Mouse (Mus musculus): ENCODE data around the gene Dffb. TPM values are rescaled to one million over a fixed set of nuclear protein-coding genes. Genes with fewer than 3 reads are reported as not detected.

The Dffb gene
- total RNA-seq (2023) = 19.2 to 36.3 TPM (median 23.8 TPM) in 4 replicates

GRCm38 (mm10) chr4:153974431-153975291, at the start of gene Dffb, which contains the start of gene Cep104:
Gene Dffb (minus strand): TSS chr4:153975126.
Gene Cep104 (plus strand): TSS chr4:153975194.

DNA sequence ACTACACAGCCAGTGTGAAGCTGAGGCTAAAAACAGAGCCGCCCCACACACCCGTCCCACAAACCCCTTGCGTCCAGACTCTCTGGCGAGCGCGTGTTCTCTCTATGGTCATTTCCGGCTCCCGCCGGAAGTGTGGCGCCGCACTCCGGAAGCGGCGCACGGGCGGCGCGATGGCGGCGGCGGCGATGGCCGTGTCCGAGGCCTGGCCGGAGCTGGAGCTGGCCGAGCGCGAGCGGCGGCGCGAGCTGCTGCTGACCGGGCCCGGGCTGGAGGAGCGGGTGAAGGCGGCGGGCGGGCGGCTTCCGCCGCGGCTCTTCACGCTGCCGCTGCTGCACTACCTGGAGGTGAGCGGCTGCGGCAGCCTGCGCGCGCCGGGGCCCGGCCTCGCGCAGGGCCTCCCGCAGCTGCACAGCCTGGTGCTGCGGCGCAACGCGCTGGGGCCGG, 36.7 kb upstream of the Dffb start, which contains the start of gene Lrrc47:
Gene Lrrc47, plus strand, starts transcription at position 86 of the 444 bp plus-strand sequence.

GRCm38 (mm10) chr4:153956569-153957405, 18.1 kb downstream of the Dffb start, which contains the start of gene A430005L14Rik:
Gene A430005L14Rik (plus strand): TSS chr4:153957237.

Other genes starting within 250 kb of the Dffb start
- gene A430005L14Rik, start 17.9 kb downstream of the Dffb start, total RNA-seq (2023) = 12.7 to 25.2 TPM (median 20.2 TPM) in 4 replicates
- gene Cep104, start 68 bp upstream of the Dffb start, total RNA-seq (2023) = 19.0 to 29.5 TPM (median 25.7 TPM) in 4 replicates
- 67.6 to 74.5 TPM (median 71.3 TPM) in 4 replicates for gene Lrrc47, start 36.6 kb upstream of the Dffb start, total RNA-seq (2023)
- gene Smim1, start 51.1 kb upstream of the Dffb start, total RNA-seq (2023) = not detected in 4 replicates
- not detected in 4 replicates for gene Ccdc27, start 67.6 kb upstream of the Dffb start, total RNA-seq (2023)
- gene Trp73, start 165.1 kb upstream of the Dffb start, total RNA-seq (2023) = not detected in 4 replicates
- gene Wrap73, start 167.2 kb upstream of the Dffb start, total RNA-seq (2023) = 13.2 to 20.7 TPM (median 16.9 TPM) in 4 replicates
- gene Tprgl, start 185.5 kb upstream of the Dffb start, total RNA-seq (2023) = 118 to 128 TPM (median 125 TPM) in 4 replicates
- 0.09 to 0.63 TPM in 2 of 4 replicates, not detected in the others for gene Megf6, start 195.6 kb upstream of the Dffb start, total RNA-seq (2023)